ENCODE assay signal across 9 mouse cellular contexts in the genomic region with DNA sequence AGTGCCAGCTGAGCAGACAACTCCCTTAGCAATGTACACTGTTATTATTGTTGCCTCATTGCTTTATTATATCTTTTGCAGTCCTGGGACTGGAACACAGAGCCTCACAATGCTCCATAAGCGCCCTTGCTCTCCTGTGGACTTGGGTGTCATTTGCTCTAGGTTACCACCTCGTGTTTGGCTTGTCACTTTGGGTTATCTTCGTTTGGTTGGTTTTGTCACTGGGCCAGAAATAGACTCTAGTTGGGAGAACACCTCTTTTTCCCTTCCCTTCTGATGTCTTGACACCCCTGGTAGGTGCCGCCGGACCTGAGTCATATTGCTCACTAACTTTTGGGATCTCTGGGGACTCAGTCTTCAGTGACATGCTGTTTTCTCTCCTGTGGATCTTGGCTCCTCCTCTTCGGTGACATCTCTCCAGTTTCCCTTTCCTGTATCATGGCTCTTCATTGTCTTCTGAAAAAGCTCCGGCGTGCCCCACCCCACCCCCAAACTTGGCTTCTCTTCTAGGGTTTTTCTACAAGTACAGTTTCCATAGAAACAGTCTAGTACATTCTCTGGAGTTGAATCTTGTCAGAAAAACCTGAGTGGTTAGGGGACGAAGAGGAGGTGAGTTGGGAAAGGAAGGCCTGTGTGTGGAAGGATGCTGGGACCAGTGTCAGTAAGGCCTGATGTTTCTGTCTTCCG.
A peak's percentile ranks its signal among the peaks of the same experiment; 100 is the strongest.
DNase-seq lines count a peak whose midpoint lies in the region; ATAC-seq and TF ChIP-seq lines count a peak whose summit lies in the region.
"Had no signal": no experiment of that assay in that cellular context is flagged by ENCODE, and none has a peak within 500 bp of the region (broad histone marks: within the 10 kb centered on the region; RNA-seq: fewer than 3 reads in every experiment).

No protein-coding gene starts in this region.

- H3K4me3 ChIP-seq in hindbrain, postnatal 0 days (ENCODE audit: low read length): no peak overlapping the region
- H3K4me3 ChIP-seq in hindbrain, embryonic 11.5 days (ENCODE audit: low read depth, low read length): no peak overlapping the region
- H3K4me3 ChIP-seq in neural tube, embryonic 15.5 days (replicated peaks): no peak overlapping the region
- H3K4me3 ChIP-seq: intestine, embryonic 15.5 days; lung, embryonic 15.5 days had no signal

- H3K9me3 ChIP-seq in hindbrain, postnatal 0 days (ENCODE audit: low read length): no peaks in the 10 kb centered on the region
- H3K9me3 ChIP-seq in hindbrain, embryonic 11.5 days (ENCODE audit: control insufficient read depth, low read length): no peaks in the 10 kb centered on the region; the same call in 1 of the 2 replicates
- no peaks in the 10 kb centered on the region for H3K9me3 ChIP-seq in neural tube, embryonic 15.5 days (replicated peaks)
- H3K9me3 ChIP-seq: intestine, embryonic 15.5 days; lung, embryonic 15.5 days had no signal

- H3K9ac ChIP-seq in hindbrain, postnatal 0 days (replicated peaks; ENCODE audit: low read length): no peak overlapping the region
- no peak overlapping the region for H3K9ac ChIP-seq in hindbrain, embryonic 11.5 days (ENCODE audit: low read depth, low read length)
- H3K9ac ChIP-seq in neural tube, embryonic 15.5 days (replicated peaks): no peak overlapping the region
- H3K9ac ChIP-seq: intestine, embryonic 15.5 days; lung, embryonic 15.5 days had no signal

- no peak overlapping the region for H3K4me2 ChIP-seq in hindbrain, postnatal 0 days (ENCODE audit: low read depth, low read length)
- no peak overlapping the region for H3K4me2 ChIP-seq in hindbrain, embryonic 11.5 days (replicated peaks; ENCODE audit: low read depth, low read length)
- no peak overlapping the region for H3K4me2 ChIP-seq in neural tube, embryonic 15.5 days
- H3K4me2 ChIP-seq: intestine, embryonic 15.5 days; lung, embryonic 15.5 days had no signal

- peak overlapping the region; percentile 6; the same call in 1 of the 2 replicates for H3K27ac ChIP-seq in hindbrain, postnatal 0 days
- no peak overlapping the region for H3K27ac ChIP-seq in hindbrain, embryonic 11.5 days (ENCODE audit: low read depth, low read length)
- H3K27ac ChIP-seq in neural tube, embryonic 15.5 days (replicated peaks): peak overlapping the region; percentile 48
- H3K27ac ChIP-seq: intestine, embryonic 15.5 days; lung, embryonic 15.5 days had no signal

- no peak for TF ChIP-seq CTCF in hindbrain, postnatal 0 days (IDR thresholded peaks at IDR 0.05; ENCODE audit: low read depth)

- peaks cover 6% of the 10 kb centered on the region; the same call in 1 of the 2 replicates for H3K4me1 ChIP-seq in hindbrain, postnatal 0 days (ENCODE audit: insufficient read depth, low read length)
- no peaks in the 10 kb centered on the region for H3K4me1 ChIP-seq in hindbrain, embryonic 11.5 days (replicated peaks; ENCODE audit: control insufficient read depth, insufficient read depth, low read length)
- H3K4me1 ChIP-seq in neural tube, embryonic 15.5 days: peaks cover 19% of the 10 kb centered on the region

- ATAC-seq in hindbrain, postnatal 0 days: peak; percentile 25; the same call in 1 of the 2 replicates
- no peak for ATAC-seq in hindbrain, embryonic 11.5 days (ENCODE audit: low FRiP score)
- ATAC-seq in neural tube, embryonic 15.5 days (ENCODE audit: low FRiP score): no peak
- ATAC-seq in megakaryocyte, adult 5-6 weeks (ENCODE audit: poor library complexity, severe bottlenecking): no peak
- ATAC-seq: intestine, embryonic 15.5 days had no signal

- WGBS in hindbrain, postnatal 0 days: 55% methylated on average over 10 of the region's 10 CpGs
- 84% methylated on average over 10 of the region's 10 CpGs for WGBS in hindbrain, embryonic 11.5 days
- 86% methylated on average over 10 of the region's 10 CpGs for WGBS in neural tube, embryonic 15.5 days

- H3K27me3 ChIP-seq in hindbrain, postnatal 0 days (ENCODE audit: insufficient read depth, low read length): no peaks in the 10 kb centered on the region
- H3K27me3 ChIP-seq in hindbrain, embryonic 11.5 days (ENCODE audit: control insufficient read depth, insufficient read depth, low read length): no peaks in the 10 kb centered on the region
- no peaks in the 10 kb centered on the region for H3K27me3 ChIP-seq in neural tube, embryonic 15.5 days (replicated peaks)
- H3K27me3 ChIP-seq: intestine, embryonic 15.5 days; lung, embryonic 15.5 days had no signal

- DNase-seq in hindbrain, postnatal 0 days (ENCODE audit: low spot score): peak; percentile 34
- DNase-seq in hindbrain, embryonic 11.5 days (ENCODE audit: low spot score): no peak
- no peak for DNase-seq in neural tube, embryonic 10.5 days (ENCODE audit: extremely low spot score, low spot score)
- DNase-seq in cerebellum, postnatal 10 days: peak; percentile 90 to 92
- DNase-seq in urinary bladder, adult 2 months (ENCODE audit: low spot score): no peak

- H3K36me3 ChIP-seq in hindbrain, postnatal 0 days (ENCODE audit: insufficient read depth, low read length): no peaks in the 10 kb centered on the region
- H3K36me3 ChIP-seq in hindbrain, embryonic 11.5 days (ENCODE audit: control insufficient read depth, insufficient read depth, low read length): no peaks in the 10 kb centered on the region
- no peaks in the 10 kb centered on the region for H3K36me3 ChIP-seq in neural tube, embryonic 15.5 days
- H3K36me3 ChIP-seq: intestine, embryonic 15.5 days; lung, embryonic 15.5 days had no signal

Comparison
In these comparisons a context has a peak if more than half of its experiments do, and no peak if none do; other contexts are left out.
1. DNase-seq: peak in hindbrain, postnatal 0 days (single experiment) and cerebellum, postnatal 10 days (2 of 2); none in hindbrain, embryonic 11.5 days (single experiment), neural tube, embryonic 10.5 days (single experiment) and urinary bladder, adult 2 months (single experiment).